Mouse (Mus musculus) CH12.LX (cell line): ENCODE data around the gene Dip2b. TPM values are rescaled to one million over a fixed set of nuclear protein-coding genes. Genes with fewer than 3 reads are reported as not detected.

ENCODE experiments used
- DNase-seq: peaks from one replicate; pipeline ENCODE4 v3.0.0-alpha.2; 2013; ENCODE audit errors: extremely low read depth
- H3K27ac ChIP-seq: 2 replicates; pipeline ENCODE4 v1.5.1; 2012; ENCODE audit warnings: low read depth, mild to moderate bottlenecking, control low read depth, moderate library complexity; ENCODE audit not compliant: insufficient read depth
- H3K27me3 ChIP-seq: replicated peaks from 2 replicates; pipeline ENCODE3; 2012; ENCODE audit warnings: inconsistent platforms
- H3K36me3 ChIP-seq, 2 experiments: replicated peaks in 1 of 2; 2 replicates each; pipeline versions ENCODE3 to v1.6.1; 2012; ENCODE audit warnings: inconsistent platforms in 1 of 2, low read length in 1 of 2, mild to moderate bottlenecking in 1 of 2, mixed read lengths in 1 of 2, moderate library complexity in 1 of 2; ENCODE audit not compliant: control insufficient read depth in 1 of 2, insufficient read depth in 1 of 2
- H3K4me1 ChIP-seq, 2 experiments: 2 replicates each; pipeline ENCODE4 v1.6.1; 2012; ENCODE audit warnings: inconsistent platforms in 1 of 2, moderate library complexity in 1 of 2; ENCODE audit not compliant: insufficient read depth in 2 of 2, control insufficient read depth in 1 of 2
- H3K4me2 ChIP-seq: 2 replicates; pipeline ENCODE4 v1.6.1; 2012; ENCODE audit warnings: low read depth, mild to moderate bottlenecking, control low read depth; ENCODE audit not compliant: poor library complexity, insufficient read depth, severe bottlenecking
- H3K4me3 ChIP-seq, 3 experiments: fragments of 150-350 bp in 1 of 3; sonication (generic) in 1 of 3; replicated peaks in 1 of 3; 2 replicates each; pipeline versions ENCODE3 to v1.5.1; 2011 to 2012; ENCODE audit warnings: low read depth in 2 of 3, low read length in 2 of 3, mild to moderate bottlenecking in 2 of 3, moderate library complexity in 2 of 3, control low read depth in 1 of 3, improper control_type of control experiment in 1 of 3, inconsistent platforms in 1 of 3, mixed read lengths in 1 of 3; ENCODE audit not compliant: poor library complexity in 1 of 3
- H3K79me2 ChIP-seq: replicated peaks from 2 replicates; pipeline ENCODE4 v1.6.1; 2012; ENCODE audit warnings: mild to moderate bottlenecking, moderate library complexity; ENCODE audit not compliant: control insufficient read depth, poor library complexity, insufficient read depth, severe bottlenecking; ENCODE audit errors: extremely low read depth
- H3K9ac ChIP-seq: 2 replicates; pipeline ENCODE4 v1.6.1; 2012; ENCODE audit warnings: low read depth, mild to moderate bottlenecking, control low read depth, moderate library complexity; ENCODE audit not compliant: insufficient read depth
- H3K9me3 ChIP-seq: replicated peaks from 2 replicates; pipeline ENCODE3; 2012; ENCODE audit warnings: low read length, inconsistent platforms, mixed read lengths
- CHD1 ChIP-seq: IDR thresholded peaks from 2 replicates; pipeline ENCODE4 v1.6.1; 2012; ENCODE audit warnings: low read depth, low read length, improper control_type of control experiment, inconsistent platforms
- E2F4 ChIP-seq: IDR thresholded peaks from 2 replicates; pipeline ENCODE4 v1.6.1; 2011; ENCODE audit warnings: low read depth, low read length, improper control_type of control experiment; ENCODE audit not compliant: insufficient replicate concordance
- EP300 ChIP-seq: IDR thresholded peaks from 2 replicates; pipeline ENCODE4 v1.6.1; 2011; ENCODE audit warnings: low read length, improper control_type of control experiment
- ETS1 ChIP-seq: conservative IDR thresholded peaks from 2 replicates; pipeline ENCODE4 v1.6.1; 2012; ENCODE audit warnings: low read depth, mild to moderate bottlenecking, inconsistent platforms, low read length, improper control_type of control experiment, moderate library complexity
- GABPA ChIP-seq: IDR thresholded peaks from 2 replicates; pipeline ENCODE4 v1.6.1; 2012; ENCODE audit warnings: low read depth, low read length, improper control_type of control experiment, inconsistent platforms; ENCODE audit not compliant: insufficient replicate concordance
- HCFC1 ChIP-seq: IDR thresholded peaks from 2 replicates; pipeline ENCODE4 v1.6.1; 2012; ENCODE audit warnings: low read depth, mild to moderate bottlenecking, inconsistent platforms, low read length, improper control_type of control experiment
- JUN ChIP-seq: IDR thresholded peaks from 2 replicates; pipeline ENCODE4 v1.6.1; 2011; ENCODE audit warnings: low read depth, mild to moderate bottlenecking, low read length, improper control_type of control experiment, moderate library complexity; ENCODE audit not compliant: insufficient read depth
- JUND ChIP-seq: conservative IDR thresholded peaks from 2 replicates; pipeline ENCODE4 v1.6.1; 2011; ENCODE audit warnings: low read depth, low read length, improper control_type of control experiment
- MAZ ChIP-seq: IDR thresholded peaks from 2 replicates; pipeline ENCODE4 v1.6.1; 2012; ENCODE audit warnings: low read depth, mild to moderate bottlenecking, inconsistent platforms, low read length, improper control_type of control experiment, moderate library complexity
- MXI1 ChIP-seq: IDR thresholded peaks from 2 replicates; pipeline ENCODE4 v1.6.1; 2011; ENCODE audit warnings: mild to moderate bottlenecking, low read depth, low read length, improper control_type of control experiment
- MYC ChIP-seq: IDR thresholded peaks from 2 replicates; pipeline ENCODE4 v1.6.1; 2011; ENCODE audit warnings: low read depth, mild to moderate bottlenecking, improper control_type of control experiment, low read length
- NRF1 ChIP-seq: IDR thresholded peaks from 2 replicates; pipeline ENCODE4 v1.6.1; 2014; ENCODE audit warnings: low read depth, mild to moderate bottlenecking, inconsistent platforms, low read length, improper control_type of control experiment, moderate library complexity
- POLR2A ChIP-seq: IDR thresholded peaks from 2 replicates; pipeline ENCODE4 v1.6.1; 2011; ENCODE audit warnings: low read depth, mild to moderate bottlenecking, improper control_type of control experiment, low read length
- RCOR1 ChIP-seq: conservative IDR thresholded peaks from 2 replicates; pipeline ENCODE4 v1.6.1; 2012; ENCODE audit warnings: low read depth, mild to moderate bottlenecking, inconsistent platforms, low read length, improper control_type of control experiment
- SMC3 ChIP-seq: IDR thresholded peaks from 2 replicates; pipeline ENCODE4 v1.6.1; 2011; ENCODE audit warnings: low read depth, low read length, improper control_type of control experiment
- UBTF ChIP-seq: IDR thresholded peaks from 2 replicates; pipeline ENCODE4 v1.6.1; 2012; ENCODE audit warnings: low read depth, mild to moderate bottlenecking, inconsistent platforms, low read length, improper control_type of control experiment, moderate library complexity
- ZC3H11A ChIP-seq: IDR thresholded peaks from 2 replicates; pipeline ENCODE4 v1.6.1; 2012; ENCODE audit warnings: low read depth, mild to moderate bottlenecking, inconsistent platforms, low read length, improper control_type of control experiment
- ZKSCAN1 ChIP-seq: IDR thresholded peaks from 2 replicates; pipeline ENCODE4 v1.6.1; 2012; ENCODE audit warnings: low read depth, inconsistent platforms, low read length, improper control_type of control experiment, borderline replicate concordance
- ZNF384 ChIP-seq: IDR thresholded peaks from 2 replicates; pipeline ENCODE4 v1.6.1; 2012; ENCODE audit warnings: low read depth, low read length, improper control_type of control experiment, inconsistent platforms
- dilution Hi-C: fragments of 300-500 bp; cut with MboI; formaldehyde crosslinking; loops from 2 replicates; pipeline ENCODE4 v1.14.3; 2020; ENCODE audit warnings: low sequenced_read_pairs; ENCODE audit not compliant: extremely low pct_unique_long_range_greater_than_20kb, extremely low pct_ligation_motif_present
- in situ Hi-C: fragments of 300-500 bp; cut with MboI; formaldehyde crosslinking; loops from 3 replicates; pipeline ENCODE4 v1.14.3; 2019; ENCODE audit warnings: low sequenced_read_pairs, low pct_ligation_motif_present, low pct_unique_long_range_greater_than_20kb, mixed read lengths
- polyA plus RNA-seq: library from polyadenylated mRNA; unstranded; fragments of >175 nt; gene quantifications from 2 replicates; pipeline ENCODE4 v1.2.1, GENCODE M21; 2012; ENCODE audit warnings: low read depth; ENCODE audit not compliant: insufficient read length
- total RNA-seq, 2 experiments: library from RNA; depleted of rRNA; stranded (reverse); fragments of 300-350 nt in 1 of 2; fragments of >200 nt in 1 of 2; gene quantifications; 2 replicates each; pipeline ENCODE4 v1.2.3; 2012 to 2014

Dip2b gene
- total and polyA plus RNA-seq, 3 experiments, result 15.7 to 18.2 (median 16.7) TPM

DNA sequence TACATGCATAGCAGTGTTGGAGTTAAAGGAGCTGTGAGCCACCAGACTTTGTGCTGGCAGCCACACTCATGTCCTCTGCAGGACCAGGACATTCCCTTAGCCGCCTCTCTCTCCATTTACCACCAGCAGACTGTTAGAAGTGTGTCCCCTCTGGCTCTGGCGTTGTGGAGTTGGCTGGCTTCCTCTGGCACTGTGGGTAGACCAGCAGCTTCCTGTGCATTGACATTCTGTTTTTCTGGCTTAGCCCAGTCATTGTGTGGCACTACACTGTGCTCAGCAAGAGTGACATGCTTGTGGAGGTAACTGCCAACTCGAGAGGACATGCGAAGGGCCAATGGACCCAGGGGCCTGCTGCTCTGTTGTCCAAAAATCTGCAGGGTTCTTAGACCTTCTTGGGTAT lies 141.8 kb downstream of the Dip2b start:
- no peaks in the 10 kb centered on the region for H3K9me3 ChIP-seq
- H3K4me3 ChIP-seq, result no peak overlapping the region
- no peak for DNase-seq
- no peak overlapping the region for H3K27ac ChIP-seq
- in situ Hi-C loops, result no loop called here
- H3K4me2 ChIP-seq, result no peak overlapping the region
- H3K4me1 ChIP-seq, result peaks cover 0 to 24% of the 10 kb centered on the region in 2 experiments; a peak in 2 of 4 replicates
- dilution Hi-C loops, result no loop called here
- peaks cover 43 to 82% of the 10 kb centered on the region in 2 experiments for H3K36me3 ChIP-seq
- H3K27me3 ChIP-seq, result no peaks in the 10 kb centered on the region
- no peak overlapping the region for H3K9ac ChIP-seq
- H3K79me2 ChIP-seq, result no peaks in the 10 kb centered on the region
- TF ChIP-seq GABPA (no peak), E2F4 (no peak), RCOR1 (no peak), ZNF384 (no peak), EP300 (no peak), SMC3 (no peak), ZC3H11A (no peak), HCFC1 (no peak), UBTF (no peak), POLR2A (no peak), ZKSCAN1 (no peak)

- no peak for TF ChIP-seq NRF1
- TF ChIP-seq MAZ, result no peak
- TF ChIP-seq JUND, result no peak
- TF ChIP-seq MXI1, result no peak
- no peak for TF ChIP-seq POLR2A
- TF ChIP-seq ZNF384, result no peak
- TF ChIP-seq ZC3H11A, result no peak
- no peak for TF ChIP-seq MYC
- TF ChIP-seq CHD1, result no peak
- TF ChIP-seq JUN, result no peak
- TF ChIP-seq ETS1, result no peak
- TF ChIP-seq GABPA, result no peak
- H3K4me1 ChIP-seq, result peaks cover 0 to 35% of the 10 kb centered on the region in 2 experiments; a peak in 2 of 4 replicates
- H3K79me2 ChIP-seq, result no peaks in the 10 kb centered on the region
- no peak overlapping the region for H3K9ac ChIP-seq
- no peak overlapping the region for H3K27ac ChIP-seq
- H3K36me3 ChIP-seq, result peaks cover 49 to 89% of the 10 kb centered on the region in 2 experiments
- no peak overlapping the region for H3K4me2 ChIP-seq
- H3K27me3 ChIP-seq, result no peaks in the 10 kb centered on the region
- DNase-seq, result no peak
- in situ Hi-C loops (no loop called here), dilution Hi-C loops (no loop called here)
- H3K4me3 ChIP-seq, result no peak overlapping the region
- no peaks in the 10 kb centered on the region for H3K9me3 ChIP-seq
Measured at GRCm38 (mm10) chr15:100181841-100182240, 143.4 kb downstream of the Dip2b start.
